Mouse (Mus musculus): ENCODE data around the gene Selenop.
"Not testable (repeated sequence)": the region's sequence is repeated elsewhere in the genome, so short reads cannot be mapped to it uniquely, and the experiment has no call there.

Gene Selenop

GRCm38 (mm10) chr15:3268247-3268646 is at the start of gene Selenop:
Gene Selenop (plus strand): TSS chr15:3268547.
- DNase-seq (ENCODE audit: low spot score in 2 of 2), result no peak

- not testable (repeated sequence) for DNase-seq (ENCODE audit: low spot score in 2 of 2)
Observed at GRCm38 (mm10) chr15:3218668-3219067, 49.7 kb upstream of the Selenop start.

GRCm38 (mm10) chr15:3222803-3223437 is 45.4 kb upstream of the Selenop start:
- DNase-seq (ENCODE audit: low spot score in 2 of 2), result no peak

- no peak for DNase-seq (ENCODE audit: low spot score in 2 of 2)
Observed at GRCm38 (mm10) chr15:3226573-3226972, 41.8 kb upstream of the Selenop start.

- DNase-seq (ENCODE audit: low spot score in 2 of 2), result no peak
Observed at GRCm38 (mm10) chr15:3228185-3228584, 40.2 kb upstream of the Selenop start.

GRCm38 (mm10) chr15:3228990-3229389 is 39.4 kb upstream of the Selenop start:
- no peak for DNase-seq (ENCODE audit: low spot score in 2 of 2)

GRCm38 (mm10) chr15:3231004-3231403 is 37.3 kb upstream of the Selenop start:
- DNase-seq (ENCODE audit: low spot score in 2 of 2), result no peak

GRCm38 (mm10) chr15:3232168-3232835 is 36.0 kb upstream of the Selenop start:
- no peak for DNase-seq (ENCODE audit: low spot score in 2 of 2)

- DNase-seq (ENCODE audit: low spot score in 2 of 2), result peak in 1 of 2 experiments; percentile 6
Observed at GRCm38 (mm10) chr15:3233837-3234551, 34.4 kb upstream of the Selenop start.

- DNase-seq (ENCODE audit: low spot score in 2 of 2), result no peak
Observed at GRCm38 (mm10) chr15:3236338-3236737, 32.0 kb upstream of the Selenop start.

GRCm38 (mm10) chr15:3237963-3238362 is 30.4 kb upstream of the Selenop start:
- peak in 1 of 2 experiments; percentile 33 for DNase-seq (ENCODE audit: low spot score in 2 of 2)

GRCm38 (mm10) chr15:3245036-3245435 is 23.3 kb upstream of the Selenop start:
- DNase-seq (ENCODE audit: low spot score in 2 of 2), result not testable (repeated sequence)

- no peak for DNase-seq (ENCODE audit: low spot score in 2 of 2)
Observed at GRCm38 (mm10) chr15:3250620-3251019, 17.7 kb upstream of the Selenop start.

- no peak for DNase-seq (ENCODE audit: low spot score in 2 of 2)
Observed at GRCm38 (mm10) chr15:3251031-3251717, 17.2 kb upstream of the Selenop start.

- DNase-seq (ENCODE audit: low spot score in 2 of 2), result no peak
Observed at GRCm38 (mm10) chr15:3251718-3252067, 16.7 kb upstream of the Selenop start.

- DNase-seq (ENCODE audit: low spot score in 2 of 2), result no peak
Observed at GRCm38 (mm10) chr15:3259025-3259424, 9.3 kb upstream of the Selenop start.

GRCm38 (mm10) chr15:3260309-3260708 is 8.0 kb upstream of the Selenop start:
- DNase-seq (ENCODE audit: low spot score in 2 of 2), result no peak

- DNase-seq (ENCODE audit: low spot score in 2 of 2), result no peak
Observed at GRCm38 (mm10) chr15:3262883-3263282, 5.5 kb upstream of the Selenop start.

- no peak for DNase-seq (ENCODE audit: low spot score in 2 of 2)
Observed at GRCm38 (mm10) chr15:3264293-3264692, 4.1 kb upstream of the Selenop start.

GRCm38 (mm10) chr15:3264828-3265227 is 3.5 kb upstream of the Selenop start:
- DNase-seq (ENCODE audit: low spot score in 2 of 2), result no peak

- DNase-seq (ENCODE audit: low spot score in 2 of 2), result no peak
Observed at GRCm38 (mm10) chr15:3269496-3269895, 1.1 kb downstream of the Selenop start.

GRCm38 (mm10) chr15:3269996-3270645 is 1.8 kb downstream of the Selenop start:
- DNase-seq (ENCODE audit: low spot score in 2 of 2), result no peak

All from left cerebral cortex, adult 9 months (tissue).